Mouse (Mus musculus): ENCODE results near the gene Aldh2.
"Not testable (repeated sequence)": the region's sequence is repeated elsewhere in the genome, so short reads cannot be mapped to it uniquely, and the experiment has no call there.

Aldh2 gene

DNA sequence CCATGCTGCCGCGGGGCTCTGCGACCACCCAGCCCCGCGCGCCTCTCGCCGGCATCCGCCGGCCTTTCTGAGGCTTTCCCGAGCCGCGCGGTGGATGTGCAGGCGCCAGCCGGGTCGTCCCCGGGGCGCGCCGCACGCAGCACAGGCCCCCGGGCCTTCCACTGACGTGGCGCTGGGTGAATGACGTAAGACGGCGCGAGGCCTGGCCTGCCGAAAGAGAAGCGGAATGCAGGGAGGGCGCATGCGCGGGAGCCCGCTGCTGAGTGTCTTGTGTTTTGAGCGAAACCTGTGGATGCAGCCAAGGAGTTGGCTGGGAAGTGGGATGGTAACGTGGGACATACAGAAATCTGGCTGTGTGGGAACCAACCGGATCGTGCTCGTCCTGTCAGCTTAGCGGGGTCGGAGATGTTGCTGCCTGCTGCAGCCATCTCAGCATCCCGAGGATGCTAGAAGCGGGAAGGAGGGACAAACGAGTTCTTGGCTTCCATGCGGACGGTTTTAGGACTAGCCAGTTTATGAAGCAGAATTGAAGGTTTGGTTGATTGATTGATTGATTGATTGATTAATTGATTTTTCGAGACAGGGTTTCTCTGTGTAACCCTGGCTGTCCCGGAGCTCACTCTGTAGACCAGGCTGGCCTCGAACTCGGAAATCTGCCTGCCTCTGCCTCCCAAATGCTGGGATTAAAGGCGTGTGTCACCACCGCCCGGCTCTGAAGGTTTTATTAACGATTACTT lies 47.7 kb downstream of the Aldh2 start, which contains the start of gene Mapkapk5:
Mapkapk5 (minus strand) TSS at position 113 of the 737 bp plus-strand sequence.
- peak; percentile 98 for DNase-seq

DNA sequence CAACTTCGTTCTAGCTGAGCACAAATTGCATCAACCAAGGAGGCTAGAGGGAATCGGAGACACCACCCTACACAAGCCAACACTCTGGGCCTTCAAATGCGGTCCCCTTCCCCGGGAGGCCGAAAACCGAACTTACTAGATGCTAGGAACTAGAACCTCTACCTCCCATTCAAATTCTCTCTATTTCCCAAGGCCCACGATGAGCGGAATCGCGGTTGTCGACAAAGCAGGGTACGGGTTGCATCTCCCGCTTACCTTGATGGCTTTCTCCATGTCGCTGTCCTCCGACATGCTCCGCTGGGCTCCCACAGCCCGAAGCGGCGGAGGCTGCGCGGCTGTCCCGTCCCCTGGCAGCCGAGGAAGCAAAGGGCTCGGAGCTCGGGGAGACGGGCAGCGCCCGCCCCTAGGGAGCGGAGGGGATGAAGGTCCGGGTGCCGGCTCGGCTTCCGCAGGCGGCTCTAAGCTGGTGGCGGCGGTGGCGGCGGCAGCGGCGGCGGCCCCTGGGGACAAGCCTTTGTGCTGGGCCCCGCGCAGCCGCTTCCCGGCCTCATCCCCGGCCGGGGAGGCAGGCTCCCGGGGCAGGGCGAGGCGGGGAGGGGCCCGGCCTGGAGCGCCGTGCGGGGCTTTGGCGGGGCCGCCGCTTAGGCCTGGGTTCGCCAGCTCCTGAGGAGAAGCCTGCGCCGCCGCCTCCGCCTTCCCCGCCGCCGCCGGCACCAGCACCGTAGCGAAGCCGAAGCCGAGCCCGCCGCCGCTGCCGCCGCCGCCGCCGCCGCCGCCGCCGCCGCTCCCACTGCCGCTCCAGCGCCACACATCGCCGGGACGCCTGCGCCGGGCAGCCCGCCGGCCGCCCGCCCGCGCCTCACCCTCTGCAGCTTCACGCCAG lies 48.5 kb downstream of the Aldh2 start, which contains the start of the genes Adam1a and Gm42878:
Adam1a (minus strand) TSS at position 573 of the 883 bp plus-strand sequence.
Gm42878 (minus strand) TSS at position 573 of the 883 bp plus-strand sequence.
- DNase-seq: no peak

DNA sequence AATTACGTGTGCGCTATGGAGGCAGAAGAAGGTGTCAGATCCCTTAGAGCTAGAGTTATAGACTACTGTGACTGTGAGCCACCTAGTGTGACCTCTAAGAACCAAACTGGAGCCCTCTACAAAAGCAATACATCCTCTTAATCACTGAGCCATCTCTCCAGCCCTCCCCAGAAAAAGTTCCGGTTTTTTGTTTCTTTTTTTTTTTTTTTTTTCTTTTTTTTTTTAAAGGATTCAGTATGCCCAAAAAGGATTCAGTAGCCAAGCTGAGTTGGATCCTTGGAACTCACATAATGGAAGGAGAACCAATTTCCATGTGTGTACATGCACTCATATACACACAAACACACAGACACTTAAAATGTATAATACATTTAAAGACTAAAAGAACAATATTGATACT lies 50.3 kb downstream of the Aldh2 start:
- no peak for DNase-seq

DNA sequence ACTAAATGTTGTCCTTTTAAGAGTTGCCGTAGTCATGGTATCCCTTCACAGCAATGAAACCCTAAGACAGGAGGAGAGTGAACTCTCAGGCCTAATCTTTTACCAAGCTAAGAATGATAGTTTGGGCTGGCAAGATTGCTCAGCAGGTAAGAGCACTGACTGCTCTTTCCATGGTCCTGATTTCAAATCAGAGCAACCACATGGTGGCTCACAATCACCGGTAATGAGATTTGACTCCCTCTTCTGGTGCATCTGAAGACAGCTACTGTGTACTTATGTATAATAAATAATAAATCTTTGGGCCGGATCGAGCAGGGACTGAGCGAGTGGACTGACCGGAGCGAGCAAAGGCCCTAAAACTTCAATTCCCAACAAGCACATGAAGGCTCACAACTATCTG lies 52.4 kb downstream of the Aldh2 start:
- no peak for DNase-seq

DNA sequence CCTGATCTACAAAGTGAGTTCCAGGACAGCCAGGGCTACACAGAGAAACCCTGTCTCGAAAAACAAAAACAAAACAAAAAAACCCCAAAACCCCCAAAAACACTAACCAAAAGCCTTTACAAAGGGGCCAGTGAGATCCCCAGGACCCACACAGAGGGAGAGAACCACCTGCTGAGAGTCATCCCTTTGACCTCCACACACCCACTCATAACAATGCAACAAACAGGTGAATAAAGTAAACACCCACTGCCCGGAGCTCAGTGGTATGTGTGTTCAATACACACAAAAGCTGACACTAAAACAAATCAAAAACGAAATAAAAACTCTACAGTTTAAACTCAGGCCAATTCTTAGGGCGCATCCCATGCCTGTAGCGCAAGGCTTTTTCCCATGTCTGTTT lies 53.6 kb downstream of the Aldh2 start:
- DNase-seq: no peak

DNA sequence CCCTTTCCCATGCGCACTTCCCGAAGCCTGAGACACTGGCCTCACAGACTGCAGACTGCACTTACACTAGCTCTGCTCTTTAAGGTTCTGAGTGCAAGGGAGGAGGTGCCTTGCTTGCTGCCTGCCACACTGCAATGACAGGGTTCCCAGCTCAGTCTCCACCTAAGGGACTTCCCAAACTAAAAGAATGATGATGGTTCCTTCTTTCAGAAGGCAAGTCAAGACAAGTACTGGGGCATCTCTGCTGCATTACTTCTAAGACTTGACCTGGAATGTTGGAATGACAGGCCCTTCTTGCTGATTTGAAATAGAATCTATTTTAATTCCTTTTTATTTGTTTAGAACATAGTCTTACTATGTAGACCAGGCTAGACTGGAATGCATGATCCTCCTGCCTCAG lies 56.0 kb downstream of the Aldh2 start:
- no peak for DNase-seq

DNA sequence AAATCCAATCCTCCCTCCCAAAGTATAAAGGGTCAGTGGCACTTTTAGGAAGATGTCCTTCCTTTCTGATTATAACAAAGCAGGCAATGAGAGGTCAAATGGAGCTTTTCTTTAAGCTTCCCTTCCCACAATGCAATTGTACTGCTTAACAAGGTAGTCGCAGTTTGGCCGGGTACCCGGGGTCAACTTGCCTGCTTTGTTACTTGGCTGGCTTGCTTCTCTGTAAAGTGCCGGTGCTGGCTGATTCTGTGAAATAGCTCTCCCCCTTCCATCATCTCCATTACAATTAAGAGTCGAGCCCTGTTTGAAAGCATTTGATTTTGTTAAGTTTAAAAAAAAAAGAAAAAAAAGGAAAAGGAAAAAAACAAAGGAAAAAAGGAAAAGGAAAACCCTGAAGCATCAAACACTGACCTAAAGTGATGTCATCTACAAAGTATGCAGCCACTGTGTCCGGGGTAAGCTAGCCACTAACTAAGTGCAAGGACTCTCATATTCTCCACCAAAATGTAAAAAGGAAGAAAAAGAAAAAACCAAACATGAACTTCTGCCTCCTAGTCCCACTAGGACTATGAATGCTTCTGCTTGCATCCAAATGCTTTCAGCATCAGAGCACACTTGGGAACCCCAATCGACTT lies 56.6 kb downstream of the Aldh2 start:
- no peak for DNase-seq

DNA sequence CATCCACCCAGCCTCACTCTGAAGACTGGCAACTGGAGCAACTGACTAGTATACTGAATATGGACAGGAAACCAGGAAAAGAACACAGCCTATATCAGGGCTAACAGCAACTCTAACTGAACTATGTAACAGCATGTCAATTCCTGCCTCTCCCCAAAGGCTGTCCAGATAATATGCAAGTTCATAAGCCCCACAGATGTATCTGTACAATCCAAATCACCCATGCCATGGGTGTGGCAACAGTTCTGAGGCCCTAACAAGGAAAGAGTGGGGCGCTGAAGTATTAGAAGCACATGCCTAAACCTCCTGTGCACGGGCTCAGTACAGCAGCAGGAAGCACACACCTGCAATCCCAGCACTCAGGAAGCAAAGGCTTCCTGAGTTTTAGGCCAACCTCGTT lies 58.5 kb downstream of the Aldh2 start:
- no peak for DNase-seq

DNA sequence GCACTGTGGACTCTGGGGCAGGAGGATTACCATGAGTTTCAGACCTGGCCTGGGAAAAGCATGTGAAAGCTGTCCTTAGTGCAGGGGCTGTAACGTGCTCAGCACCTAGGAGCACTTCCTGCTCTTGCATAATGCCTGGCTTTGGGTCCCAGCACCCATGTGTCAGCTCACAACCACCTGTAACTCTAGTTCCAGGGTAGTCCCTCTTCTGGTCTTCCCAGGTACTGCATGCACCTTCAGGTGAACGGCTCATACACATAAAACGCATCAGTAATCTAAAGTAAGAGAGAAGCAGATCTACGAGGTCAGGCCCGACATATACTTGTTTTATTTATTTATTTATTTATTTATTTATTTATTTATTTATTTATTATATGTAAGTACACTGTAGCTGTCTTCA lies 59.1 kb downstream of the Aldh2 start:
- DNase-seq: no peak

DNA sequence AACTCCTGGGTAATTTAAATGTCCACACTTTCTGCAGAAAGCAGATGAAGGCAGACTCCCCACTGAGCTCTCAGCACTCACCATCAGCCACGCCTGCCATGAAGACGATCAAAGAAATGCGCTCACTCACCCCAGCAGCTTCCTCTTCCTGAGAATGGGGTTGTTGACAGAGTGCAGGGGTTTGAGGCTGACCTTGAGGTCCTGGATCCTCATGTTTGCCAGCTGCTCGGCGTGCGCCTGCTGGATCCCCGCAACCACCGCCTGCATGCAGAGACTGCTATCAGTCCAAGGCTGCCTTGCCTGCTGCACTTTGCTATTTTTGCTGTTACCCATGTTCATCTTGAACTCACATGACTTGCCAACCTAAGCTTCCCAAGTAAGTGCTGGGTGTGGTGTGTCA lies 66.7 kb downstream of the Aldh2 start:
- no peak for DNase-seq

DNA sequence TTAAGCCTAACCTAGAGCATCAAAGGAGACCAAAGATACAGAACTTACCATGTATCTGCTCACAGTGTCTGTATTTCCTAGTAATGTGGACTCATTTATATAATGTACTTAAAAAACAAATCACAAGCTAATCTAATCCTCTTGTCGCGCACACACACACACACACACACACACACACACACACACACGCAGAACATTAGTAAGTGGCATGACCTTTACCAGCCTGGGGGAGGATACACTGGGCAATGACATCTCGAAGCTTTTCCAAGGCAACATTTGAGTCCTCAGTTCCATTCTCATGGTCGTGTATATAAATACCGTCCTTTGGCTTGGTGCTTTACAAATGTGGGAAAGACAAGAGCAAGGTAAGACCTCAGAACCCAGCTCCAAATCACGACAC lies 67.1 kb downstream of the Aldh2 start:
- no peak for DNase-seq

DNA sequence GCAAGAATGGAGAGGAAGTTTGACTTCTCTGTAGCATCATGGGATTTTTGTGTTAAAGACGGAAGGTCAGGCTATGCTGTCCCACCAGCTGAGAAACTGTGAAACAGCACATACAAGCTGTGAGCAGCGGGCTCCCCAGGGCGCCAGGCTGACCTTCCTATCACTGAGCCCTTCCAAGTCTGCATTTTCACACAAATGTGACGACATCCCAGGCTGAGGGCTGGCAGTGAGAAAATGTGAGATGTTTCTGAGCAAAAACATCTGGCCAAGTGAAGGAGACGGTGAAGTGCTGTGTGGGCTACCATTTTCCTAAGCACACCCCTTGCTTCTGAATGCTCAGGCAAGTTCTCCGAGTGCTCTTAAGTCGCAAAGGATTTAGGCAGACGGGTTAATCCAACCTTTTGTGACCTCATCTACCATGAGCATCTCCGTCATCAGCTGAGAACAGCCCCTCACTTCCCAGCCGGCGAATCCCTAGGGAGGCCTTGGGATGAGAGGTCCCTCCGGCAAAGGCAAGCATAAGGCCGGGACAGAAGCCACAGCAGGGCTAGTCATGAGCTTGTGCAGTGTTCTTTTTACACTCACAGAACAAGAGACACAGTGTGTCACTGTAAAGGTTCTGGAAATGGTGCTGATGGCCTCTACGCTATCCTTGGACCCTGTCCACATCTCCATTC lies 67.7 kb downstream of the Aldh2 start:
- DNase-seq: no peak

DNA sequence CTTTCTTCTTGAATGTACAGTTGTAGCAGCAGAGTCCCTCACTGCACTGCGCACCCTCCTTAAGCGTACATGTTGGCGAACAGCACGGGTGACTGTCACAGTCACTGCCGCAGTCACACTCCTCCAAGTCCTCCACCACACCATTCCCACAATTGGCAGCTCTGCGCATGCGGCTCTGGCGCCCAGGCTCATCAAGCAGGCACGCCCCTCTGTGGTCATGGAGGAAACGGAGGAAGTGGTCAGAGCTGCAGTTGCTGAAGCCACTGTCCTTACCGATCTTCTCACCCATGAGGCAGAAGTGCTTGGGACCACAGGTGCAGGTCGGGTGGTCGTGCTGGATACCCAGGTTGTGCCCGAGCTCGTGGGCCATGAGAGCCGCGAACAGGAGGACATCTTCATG lies 73.9 kb downstream of the Aldh2 start:
- not testable (repeated sequence) for DNase-seq

DNA sequence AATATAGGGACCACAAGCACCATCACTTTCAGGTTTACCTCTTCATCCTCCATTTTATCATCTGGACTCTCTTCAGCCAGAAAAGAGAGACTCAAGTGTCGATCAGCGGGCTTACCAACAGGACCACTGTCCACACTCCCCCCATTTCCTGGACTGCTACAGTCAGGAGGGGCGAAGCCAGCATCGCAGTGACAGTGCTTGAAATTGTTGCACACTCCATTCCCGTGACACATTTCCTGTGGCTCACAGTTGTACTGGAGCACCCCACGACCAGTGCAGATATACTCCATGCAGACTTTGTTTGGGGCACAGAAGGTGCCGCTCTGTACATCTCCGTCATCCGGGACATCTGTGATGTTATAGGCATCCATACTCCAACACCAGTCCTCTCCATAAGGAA lies 74.6 kb downstream of the Aldh2 start:
- no peak for DNase-seq
